Mouse (Mus musculus) forebrain, embryonic 13.5 days (tissue): Measurements from ENCODE around the gene Gm21190. TPM values are rescaled to one million over a fixed set of nuclear protein-coding genes. Genes with fewer than 3 reads are reported as not detected.
"Not testable (repeated sequence)": the region's sequence is repeated elsewhere in the genome, so short reads cannot be mapped to it uniquely, and the experiment has no call there.

ENCODE experiments used
- ATAC-seq: fragments of 200-750 bp; cut with Nextera tagmentation; 2 replicates; pipeline ENCODE4 v1.8.0; 2017
- H3K27ac ChIP-seq: fragments of 300-500 bp; sonication (generic); 2 replicates; pipeline ENCODE4 v1.5.1; 2015; ENCODE audit warnings: inconsistent platforms, mild to moderate bottlenecking, moderate library complexity
- H3K27me3 ChIP-seq: fragments of 300-500 bp; sonication (generic); 2 replicates; pipeline ENCODE4 v1.6.1; 2015; ENCODE audit warnings: mild to moderate bottlenecking, inconsistent platforms
- H3K36me3 ChIP-seq: fragments of 300-500 bp; sonication (generic); 2 replicates; pipeline ENCODE4 v1.6.1; 2015; ENCODE audit warnings: mild to moderate bottlenecking, inconsistent platforms; ENCODE audit not compliant: poor library complexity, severe bottlenecking
- H3K4me1 ChIP-seq: fragments of 300-500 bp; sonication (generic); 2 replicates; pipeline ENCODE4 v1.6.1; 2015; ENCODE audit warnings: inconsistent platforms
- H3K4me2 ChIP-seq: fragments of 300-500 bp; sonication (generic); 2 replicates; pipeline ENCODE4 v1.6.1; 2015; ENCODE audit warnings: inconsistent platforms, mild to moderate bottlenecking, moderate library complexity
- H3K4me3 ChIP-seq: fragments of 300-500 bp; sonication (generic); 2 replicates; pipeline ENCODE4 v1.5.1; 2015; ENCODE audit warnings: mild to moderate bottlenecking, inconsistent platforms
- H3K9ac ChIP-seq: fragments of 300-500 bp; sonication (generic); 2 replicates; pipeline ENCODE4 v1.6.1; 2015; ENCODE audit warnings: mild to moderate bottlenecking, inconsistent platforms
- H3K9me3 ChIP-seq: fragments of 300-500 bp; sonication (generic); replicated peaks from 2 replicates; pipeline ENCODE4 v1.6.1; 2016; ENCODE audit warnings: inconsistent platforms
- WGBS: fragments of 180-500 bp; shearing (Covaris S2); methylation state at CpG from one replicate; pipeline ENCODE4 v1.1.7; 2015; 5-methylcytosine and 5-hydroxymethylcytosine counted together
- polyA plus RNA-seq: library from polyadenylated mRNA; unstranded; fragments of >200 nt; fragmentation: Nextera tagmentation; extraction: Ambion mirVana; gene quantifications from 2 replicates; pipeline ENCODE4 v1.2.1, GENCODE M21; 2015

Gene Gm21190
- not detected in 2 replicates for polyA plus RNA-seq

- H3K27me3 ChIP-seq, H3K4me3 ChIP-seq, H3K4me1 ChIP-seq, H3K4me2 ChIP-seq, H3K27ac ChIP-seq, ATAC-seq, H3K36me3 ChIP-seq, H3K9ac ChIP-seq: not testable (repeated sequence)
- H3K9me3 ChIP-seq = peaks cover 34% of the 10 kb centered on the region
- 75% methylated on average over 1 of the region's 1 CpGs for WGBS
Observed at GRCm38 (mm10) chr5:15529122-15529521, at the start of gene Gm21190. TSS of gene Gm21190 (minus strand) at chr5:15529222.

DNA sequence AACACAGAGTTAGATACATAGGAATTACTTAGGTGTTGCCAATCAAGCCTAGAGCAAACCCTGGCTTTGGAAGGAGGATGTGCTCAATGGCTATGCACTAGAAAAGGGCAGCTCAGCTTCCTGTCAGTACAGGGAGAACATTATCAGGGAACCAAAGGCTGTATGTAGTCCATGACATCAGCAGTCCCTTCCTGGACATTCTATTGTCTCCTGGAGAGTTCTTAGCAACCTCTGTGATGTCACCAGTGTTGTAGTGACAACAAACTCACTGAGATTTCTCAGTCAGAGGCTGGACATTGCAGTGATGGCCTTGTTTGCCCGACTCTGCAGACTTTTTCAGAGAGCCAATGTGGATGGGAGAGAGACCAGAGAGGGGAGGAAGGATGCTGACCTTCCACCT is 48.0 kb upstream of the Gm21190 start, which contains the start of gene Gm21083:
Gm21083 (plus strand) TSS at position 301 of the 400 bp plus-strand sequence.
- ATAC-seq, H3K4me1 ChIP-seq, H3K27me3 ChIP-seq, H3K36me3 ChIP-seq, H3K9ac ChIP-seq, H3K4me2 ChIP-seq, H3K4me3 ChIP-seq, H3K27ac ChIP-seq: not testable (repeated sequence)
- peaks cover 22% of the 10 kb centered on the region for H3K9me3 ChIP-seq
- WGBS = no CpG with 5 or more reads among the region's 1 CpGs

DNA sequence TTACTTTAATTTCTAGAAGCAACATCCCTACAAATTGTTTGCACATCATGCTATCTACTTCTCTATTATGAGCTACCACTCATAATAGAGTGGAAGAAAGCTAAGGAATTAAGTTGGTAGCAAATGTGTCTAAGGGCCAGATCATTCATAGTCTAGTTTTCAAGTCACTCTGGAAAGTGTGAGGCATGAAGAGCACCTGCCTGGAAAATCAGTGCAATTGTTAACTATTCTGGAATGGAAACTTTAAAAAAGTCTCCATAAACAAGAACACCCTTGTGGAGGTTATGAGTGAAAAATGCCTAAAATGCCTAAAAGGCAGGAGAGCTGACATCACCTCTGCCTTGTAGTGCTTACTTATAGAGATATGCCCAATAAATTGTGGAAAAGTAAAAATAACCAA is 44.7 kb upstream of the Gm21190 start:
- not testable (repeated sequence) for H3K27me3 ChIP-seq, H3K4me3 ChIP-seq, H3K9ac ChIP-seq, H3K4me2 ChIP-seq, H3K36me3 ChIP-seq, H3K4me1 ChIP-seq, ATAC-seq, H3K27ac ChIP-seq
- H3K9me3 ChIP-seq = peaks cover 20% of the 10 kb centered on the region

GRCm38 (mm10) chr5:15561425-15562264 is 32.6 kb upstream of the Gm21190 start:
- H3K4me1 ChIP-seq, H3K27me3 ChIP-seq, H3K4me2 ChIP-seq, H3K9ac ChIP-seq, H3K36me3 ChIP-seq, H3K27ac ChIP-seq, H3K4me3 ChIP-seq: not testable (repeated sequence)
- peaks cover 15% of the 10 kb centered on the region for H3K9me3 ChIP-seq
- WGBS = 88% methylated on average over 3 of the region's 3 CpGs
- ATAC-seq = peak; percentile 62

DNA sequence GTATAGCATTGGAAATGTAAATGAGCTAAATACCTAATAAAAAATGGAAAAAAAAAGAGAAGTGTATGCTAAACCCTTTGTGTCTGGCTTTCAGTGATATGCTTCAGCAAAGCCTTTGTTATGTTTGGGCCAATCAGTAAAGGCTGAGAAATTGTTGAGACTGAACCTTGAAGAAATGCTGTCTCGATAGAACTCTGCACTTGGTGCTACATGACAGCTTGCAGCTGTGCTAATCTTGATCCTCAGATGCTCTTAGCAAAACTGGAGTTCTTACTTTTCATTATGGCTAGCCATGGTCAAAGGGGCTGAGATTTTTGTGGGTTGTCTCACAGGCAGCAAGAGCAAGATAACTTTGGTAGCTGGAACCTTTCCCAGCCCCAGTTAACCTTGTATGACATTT is 29.6 kb upstream of the Gm21190 start:
- H3K9me3 ChIP-seq = peaks cover 18% of the 10 kb centered on the region
- WGBS = 73% methylated on average over 1 of the region's 1 CpGs
- not testable (repeated sequence) for H3K9ac ChIP-seq, H3K4me2 ChIP-seq, H3K36me3 ChIP-seq, H3K4me1 ChIP-seq, ATAC-seq, H3K27me3 ChIP-seq, H3K27ac ChIP-seq, H3K4me3 ChIP-seq

DNA sequence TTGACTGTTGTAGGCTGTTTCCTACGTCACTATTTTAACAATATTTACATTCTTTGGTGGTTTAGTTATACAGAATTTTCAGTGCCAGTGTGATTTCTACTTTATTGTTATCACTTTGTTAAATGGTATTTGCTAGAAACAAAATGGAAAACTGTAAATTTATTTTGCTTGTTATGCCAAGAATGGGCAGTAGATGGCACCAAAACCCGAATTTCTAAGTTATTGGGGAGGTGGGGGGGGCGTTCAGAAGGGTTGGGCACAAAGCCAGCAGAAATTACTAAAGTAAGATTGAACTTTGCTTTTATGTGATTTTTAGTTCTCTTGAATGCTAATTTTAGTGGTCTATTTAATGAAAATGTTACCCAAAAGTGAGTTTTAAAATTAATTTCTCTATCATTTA is 20.6 kb upstream of the Gm21190 start:
- peaks cover 21% of the 10 kb centered on the region for H3K9me3 ChIP-seq
- H3K4me1 ChIP-seq, H3K9ac ChIP-seq, ATAC-seq, H3K27ac ChIP-seq, H3K4me3 ChIP-seq, H3K4me2 ChIP-seq, H3K27me3 ChIP-seq, H3K36me3 ChIP-seq: not testable (repeated sequence)
- WGBS = 18% methylated on average over 3 of the region's 3 CpGs

- H3K27me3 ChIP-seq, H3K36me3 ChIP-seq, H3K4me3 ChIP-seq, H3K9ac ChIP-seq, ATAC-seq, H3K4me2 ChIP-seq, H3K27ac ChIP-seq, H3K4me1 ChIP-seq: not testable (repeated sequence)
- 33% methylated on average over 1 of the region's 1 CpGs for WGBS
- H3K9me3 ChIP-seq = peaks cover 23% of the 10 kb centered on the region
Observed at GRCm38 (mm10) chr5:15549134-15549533, 20.1 kb upstream of the Gm21190 start.

- not testable (repeated sequence) for H3K36me3 ChIP-seq, ATAC-seq, H3K4me3 ChIP-seq, H3K4me1 ChIP-seq, H3K4me2 ChIP-seq, H3K27me3 ChIP-seq, H3K27ac ChIP-seq, H3K9ac ChIP-seq
- H3K9me3 ChIP-seq = peaks cover 22% of the 10 kb centered on the region
- 85% methylated on average over 6 of the region's 6 CpGs for WGBS
Observed at GRCm38 (mm10) chr5:15548642-15549041, 19.6 kb upstream of the Gm21190 start.

GRCm38 (mm10) chr5:15522470-15522869 is 6.6 kb downstream of the Gm21190 start:
- peaks cover 20% of the 10 kb centered on the region for H3K9me3 ChIP-seq
- H3K27me3 ChIP-seq, H3K4me1 ChIP-seq, H3K9ac ChIP-seq, ATAC-seq, H3K4me2 ChIP-seq, H3K27ac ChIP-seq, H3K36me3 ChIP-seq, H3K4me3 ChIP-seq: not testable (repeated sequence)

- H3K4me3 ChIP-seq, ATAC-seq, H3K36me3 ChIP-seq, H3K9ac ChIP-seq, H3K4me1 ChIP-seq, H3K4me2 ChIP-seq, H3K27me3 ChIP-seq, H3K27ac ChIP-seq: not testable (repeated sequence)
- 35% methylated on average over 2 of the region's 2 CpGs for WGBS
- peaks cover 18% of the 10 kb centered on the region for H3K9me3 ChIP-seq
Observed at GRCm38 (mm10) chr5:15522028-15522427, 7.0 kb downstream of the Gm21190 start.

DNA sequence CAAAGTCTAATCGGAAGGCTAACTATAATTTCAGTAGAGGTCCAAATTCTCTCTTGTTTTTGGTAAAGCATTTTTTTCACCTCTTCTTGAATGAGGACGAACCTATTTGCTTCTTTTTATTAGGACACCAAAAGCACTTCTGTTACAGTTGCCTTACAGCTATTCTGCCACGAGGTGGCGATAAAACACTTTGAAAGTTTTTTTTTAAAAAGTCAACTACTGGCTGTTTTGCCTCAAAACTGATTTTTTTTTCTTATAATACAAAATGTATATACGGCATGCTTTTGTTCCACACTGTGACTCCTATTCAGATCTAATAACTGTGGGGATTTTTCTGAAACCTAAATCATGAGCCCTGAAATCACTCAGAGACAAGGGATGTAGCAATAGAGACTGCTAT is 8.6 kb downstream of the Gm21190 start:
- ATAC-seq, H3K4me1 ChIP-seq, H3K27me3 ChIP-seq, H3K4me2 ChIP-seq, H3K9me3 ChIP-seq, H3K27ac ChIP-seq, H3K9ac ChIP-seq, H3K4me3 ChIP-seq, H3K36me3 ChIP-seq: not testable (repeated sequence)
- 23% methylated on average over 5 of the region's 5 CpGs for WGBS

GRCm38 (mm10) chr5:15517150-15517549 is 11.9 kb downstream of the Gm21190 start:
- H3K4me1 ChIP-seq, H3K4me3 ChIP-seq, ATAC-seq, H3K27me3 ChIP-seq, H3K9ac ChIP-seq, H3K4me2 ChIP-seq, H3K27ac ChIP-seq, H3K36me3 ChIP-seq: not testable (repeated sequence)
- 69% methylated on average over 2 of the region's 2 CpGs for WGBS
- H3K9me3 ChIP-seq = peaks cover 20% of the 10 kb centered on the region

GRCm38 (mm10) chr5:15512236-15512635 is 16.8 kb downstream of the Gm21190 start:
- H3K4me3 ChIP-seq, H3K27me3 ChIP-seq, H3K36me3 ChIP-seq, H3K4me2 ChIP-seq, H3K4me1 ChIP-seq, H3K27ac ChIP-seq, H3K9ac ChIP-seq, ATAC-seq: not testable (repeated sequence)
- peaks cover 36% of the 10 kb centered on the region for H3K9me3 ChIP-seq
- 69% methylated on average over 3 of the region's 3 CpGs for WGBS
